Mouse (Mus musculus): ENCODE results near the gene Ighmbp2. TPM values are rescaled to one million over a fixed set of nuclear protein-coding genes. Genes with fewer than 3 reads are reported as not detected.

Gene Ighmbp2
- 6.1 and 9.9 TPM in 2 replicates for polyA plus RNA-seq (2012; rRNA removed; ENCODE audit: low replicate concordance)

DNA sequence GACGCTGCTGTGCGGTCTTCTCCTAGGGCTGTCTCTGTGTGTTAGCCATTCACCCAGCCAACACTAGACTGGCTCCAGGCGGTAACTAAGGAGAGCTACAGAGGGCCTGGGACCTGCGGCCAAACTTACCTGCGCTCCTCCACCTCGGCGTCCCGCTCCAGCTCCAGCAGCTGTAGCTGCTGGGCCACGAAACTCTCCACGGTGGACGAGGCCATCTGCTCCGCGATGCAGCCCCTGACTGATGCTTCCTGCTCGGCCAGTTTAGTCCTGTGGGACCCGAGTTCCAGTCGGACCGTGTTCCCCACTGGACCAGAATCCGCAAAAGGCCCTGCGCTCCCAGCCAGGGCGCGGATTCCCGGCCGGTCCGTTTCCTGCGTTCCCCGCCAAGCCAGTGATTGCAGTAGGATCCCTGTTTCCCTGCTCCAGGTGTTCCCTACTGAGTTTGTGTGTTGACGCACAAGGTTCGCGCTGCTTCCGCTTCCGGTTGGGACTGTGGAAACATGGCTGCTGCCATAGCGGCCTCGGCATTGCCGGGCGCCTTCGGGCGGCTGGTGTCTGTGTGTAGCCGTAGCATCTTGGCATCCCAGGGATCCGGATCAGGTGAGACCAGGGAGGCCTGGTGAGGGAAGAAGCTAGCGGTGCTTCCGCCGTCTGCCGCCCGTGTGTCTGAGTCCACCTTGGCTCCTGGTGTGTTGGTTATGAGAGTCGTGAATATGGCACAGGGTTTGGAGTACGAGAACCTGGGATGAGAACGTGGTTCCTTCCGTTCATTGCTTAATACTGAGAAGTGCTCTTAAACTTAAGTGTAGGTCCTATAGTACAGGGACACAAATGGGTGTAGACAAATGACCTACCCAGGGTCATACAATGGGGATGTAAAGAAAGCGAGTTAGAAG lies at the start of gene Ighmbp2, which contains the start of gene Mrpl21:
Ighmbp2 (minus strand) TSS at position 446 of the 896 bp plus-strand sequence.
Mrpl21 (plus strand) TSS at position 330 of the 896 bp plus-strand sequence.

DNA sequence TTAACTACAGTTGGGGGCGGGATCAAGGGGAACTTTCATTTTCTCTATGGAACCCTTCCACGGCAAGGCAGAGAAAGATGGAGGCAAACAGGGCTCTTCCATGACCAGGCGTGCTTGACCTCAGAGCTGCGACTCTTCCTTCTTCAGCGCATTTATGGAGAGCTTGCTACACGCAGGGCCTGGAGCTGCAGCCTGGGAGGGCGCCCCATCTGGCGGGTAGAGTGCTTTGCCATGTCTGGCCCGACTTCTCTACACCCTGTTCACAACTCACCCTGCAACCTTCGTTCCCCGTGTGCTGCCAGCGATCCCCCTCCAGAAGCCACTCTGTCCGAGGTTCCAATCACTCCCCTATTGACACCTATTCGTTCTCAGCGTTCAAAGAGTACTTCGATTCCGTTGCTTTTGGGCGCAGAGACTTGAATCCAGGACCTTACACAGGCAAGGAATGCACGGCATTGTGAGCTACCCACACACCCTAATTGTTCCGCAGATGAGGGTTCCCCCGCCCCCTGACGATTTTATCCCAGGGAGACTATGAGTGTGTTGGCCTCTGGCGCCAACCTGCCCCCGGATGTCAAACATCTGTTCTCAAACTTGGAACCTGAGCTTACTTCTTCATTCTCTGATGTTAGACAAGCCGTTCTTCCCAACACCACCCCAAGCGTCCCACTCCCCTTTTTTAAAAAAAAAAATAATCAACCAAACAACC lies 39.6 kb upstream of the Ighmbp2 start, which contains the start of gene Cpt1a:
Cpt1a (plus strand) TSS at position 74 of the 709 bp plus-strand sequence.

Other genes with a start within 250 kb of the Ighmbp2 start
- 40.8 and 51.5 TPM in 2 replicates for gene Mrpl21, start 116 bp downstream of the Ighmbp2 start, polyA plus RNA-seq (2012; rRNA removed; ENCODE audit: low replicate concordance)
- gene Cpt1a, start 39.3 kb upstream of the Ighmbp2 start, polyA plus RNA-seq (2012; rRNA removed; ENCODE audit: low replicate concordance): 61.0 and 88.3 TPM in 2 replicates
- 0.22 and 0.39 TPM in 2 replicates for gene Tesmin, start 105.8 kb upstream of the Ighmbp2 start, polyA plus RNA-seq (2012; rRNA removed; ENCODE audit: low replicate concordance)
- 0.20 and 0.40 TPM in 2 replicates for gene Gal, start 131.5 kb upstream of the Ighmbp2 start, polyA plus RNA-seq (2012; rRNA removed; ENCODE audit: low replicate concordance)

Measured in subcutaneous adipose tissue, adult 2 months (tissue).